Mouse (Mus musculus) neutrophil, adult 5-6 weeks (primary cell): ENCODE measurements around the gene Gamt. TPM values are rescaled to one million over a fixed set of nuclear protein-coding genes. Genes with fewer than 3 reads are reported as not detected.

Source experiments
- ATAC-seq: fragments of 151-379, 151-347 bp; 2 replicates; pipeline ENCODE4 v1.8.0; 2017; ENCODE audit warnings: mild to moderate bottlenecking, moderate TSS enrichment; ENCODE audit not compliant: insufficient number of reproducible peaks, poor library complexity, low FRiP score, severe bottlenecking; ENCODE audit errors: extremely low read depth
- total RNA-seq: library from RNA; stranded (forward); fragments of 200-1000 nt; gene quantifications from 2 replicates; pipeline ENCODE4 v1.2.3, GENCODE M21; 2017

Gamt gene
- total RNA-seq, 1 experiment from 2014 or later, result 0.70 TPM

DNA sequence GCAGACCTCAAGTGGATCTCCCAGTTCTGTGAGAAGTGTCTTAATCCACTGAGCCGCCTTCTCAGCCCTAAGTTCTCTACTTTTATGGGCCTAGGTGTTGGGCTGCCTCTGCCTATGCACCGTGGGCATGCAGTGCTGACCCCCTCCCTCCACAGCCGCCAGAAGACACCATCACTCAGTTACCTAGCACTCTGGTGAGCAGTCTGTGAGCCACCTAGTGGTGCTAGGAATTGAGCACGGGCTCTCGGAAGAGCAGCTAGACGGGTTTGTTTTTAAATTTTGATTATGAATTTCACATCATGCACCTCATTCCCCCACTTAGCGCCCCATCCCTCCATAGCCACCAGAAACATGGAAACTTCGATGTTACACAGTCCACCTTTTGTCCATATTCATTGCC, 27.8 kb upstream of the Gamt start:
- no peak for ATAC-seq

DNA sequence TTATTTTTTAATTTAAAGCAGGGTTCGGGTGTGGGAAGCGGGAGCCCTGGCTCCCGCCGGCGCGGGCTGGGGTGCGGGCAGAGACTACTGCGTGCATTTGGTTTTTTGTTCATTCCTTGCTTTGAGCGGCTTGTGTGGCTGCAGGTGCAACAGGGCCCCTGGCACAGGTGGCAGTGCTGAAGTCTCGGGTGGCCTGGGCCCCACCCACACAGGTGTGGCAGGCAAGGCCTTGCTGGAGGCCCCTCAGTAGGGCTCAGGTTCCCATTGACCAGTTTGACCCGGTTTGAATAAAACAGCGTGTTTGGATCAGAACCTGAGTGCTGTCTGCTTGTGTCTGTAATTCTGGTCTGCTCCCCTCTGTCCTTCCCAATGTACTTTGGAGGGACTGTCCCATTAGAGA, 27.3 kb upstream of the Gamt start:
- ATAC-seq, result no peak

DNA sequence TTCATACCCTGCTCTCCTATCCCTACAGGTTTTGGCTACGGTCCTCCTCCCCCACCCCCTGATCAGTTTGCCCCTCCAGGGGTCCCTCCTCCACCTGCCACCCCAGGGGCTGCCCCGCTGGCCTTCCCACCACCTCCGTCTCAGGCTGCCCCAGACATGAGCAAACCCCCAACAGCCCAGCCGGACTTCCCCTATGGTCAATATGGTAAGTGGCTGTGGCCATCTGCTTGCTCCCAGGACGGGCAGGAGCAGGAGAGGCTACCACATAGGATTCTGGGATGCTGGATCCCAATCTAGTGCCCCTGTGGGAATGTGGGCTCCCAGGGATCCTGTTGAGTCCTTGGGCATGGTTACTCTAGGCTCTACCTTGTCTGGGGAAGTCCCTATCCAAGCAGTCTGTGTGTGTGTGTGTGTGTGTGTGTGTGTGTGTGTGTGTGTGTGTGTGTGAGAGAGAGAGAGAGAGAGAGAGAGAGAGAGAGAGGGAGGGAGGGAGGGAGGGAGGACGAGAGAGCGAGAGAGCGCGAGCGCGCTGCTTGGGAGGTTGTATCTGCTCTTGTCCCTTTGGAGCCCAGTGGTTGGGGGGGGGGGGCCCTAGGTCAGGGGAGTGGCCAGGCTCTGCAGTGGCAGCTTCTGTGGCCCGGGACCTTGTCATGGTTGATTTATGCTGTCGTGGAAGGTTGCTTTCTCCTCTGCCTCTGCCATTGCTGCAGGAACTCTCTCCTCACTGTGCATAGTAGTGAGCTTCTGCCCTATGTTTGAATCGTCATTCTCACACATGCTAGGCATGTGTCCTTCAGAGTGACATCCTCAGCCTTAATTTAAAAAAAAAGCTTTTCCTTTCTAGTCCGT, 24.6 kb upstream of the Gamt start:
- ATAC-seq, result no peak

DNA sequence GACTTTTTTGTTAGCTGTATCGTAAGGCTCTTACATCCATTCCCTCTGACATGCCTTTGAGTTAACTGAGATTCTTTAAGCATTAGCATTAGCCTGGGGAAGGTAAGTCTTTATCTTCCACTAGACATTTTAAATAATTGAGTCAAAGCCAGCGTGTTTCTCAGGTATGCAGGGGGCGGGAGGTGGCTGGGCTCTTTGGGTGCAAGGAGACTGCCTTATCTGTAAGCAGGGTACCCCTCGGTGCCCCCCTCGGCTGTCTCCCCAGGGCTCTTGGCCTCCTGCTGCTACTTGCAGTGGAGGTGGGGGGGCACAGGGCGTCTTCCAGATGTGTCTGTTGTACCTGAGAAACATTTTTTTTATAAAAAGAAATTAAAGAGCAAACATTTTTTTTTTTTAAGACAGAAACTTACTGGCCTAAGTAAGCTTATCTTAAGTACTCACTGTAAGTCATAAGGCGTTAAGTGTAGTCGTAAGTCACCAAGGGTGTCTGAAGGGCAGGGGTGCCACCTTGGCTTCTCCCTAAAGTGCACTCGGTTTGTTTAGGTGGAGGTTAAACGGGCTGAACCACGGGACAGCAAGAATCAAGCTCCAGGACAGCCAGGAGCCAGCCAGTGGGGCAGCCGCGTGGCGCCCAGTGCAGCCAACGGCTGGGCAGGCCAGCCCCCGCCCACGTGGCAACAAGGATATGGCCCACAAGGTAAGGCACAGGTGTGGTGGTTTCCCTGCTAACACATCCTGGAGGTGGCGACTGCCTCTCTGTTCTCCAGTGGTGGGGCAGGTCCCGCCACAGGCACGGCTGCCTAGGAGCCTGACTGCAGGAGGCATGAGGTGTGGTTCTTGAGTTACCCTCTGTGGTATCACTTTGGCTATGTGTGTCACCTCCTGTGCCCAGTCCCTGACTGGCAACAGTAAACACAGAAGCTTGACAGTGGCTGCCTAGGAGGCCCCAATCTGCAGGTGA, 21.9 kb upstream of the Gamt start:
- ATAC-seq, result no peak

DNA sequence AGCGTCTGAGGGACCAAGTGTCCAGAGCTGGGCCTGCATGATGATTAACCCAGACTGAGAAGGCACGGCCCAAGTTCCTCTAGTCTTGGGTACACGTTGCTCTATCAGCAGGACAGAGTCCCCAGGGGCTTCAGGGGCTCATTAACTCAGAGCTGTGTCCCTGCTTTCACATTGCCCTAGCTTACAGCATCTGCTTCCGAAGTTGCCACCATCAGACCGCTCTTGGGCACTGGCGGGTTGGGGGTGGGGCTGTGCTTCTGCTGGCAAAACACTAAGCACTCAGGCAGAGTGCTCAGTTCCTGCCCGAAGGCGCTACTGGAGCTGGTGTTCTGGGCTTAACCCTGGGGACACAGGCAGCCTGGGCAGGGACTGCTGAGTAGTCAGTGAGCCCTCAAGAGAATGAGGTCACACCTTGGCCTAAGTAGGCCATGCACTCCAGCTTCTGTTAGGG, 21.1 kb upstream of the Gamt start:
- no peak for ATAC-seq

DNA sequence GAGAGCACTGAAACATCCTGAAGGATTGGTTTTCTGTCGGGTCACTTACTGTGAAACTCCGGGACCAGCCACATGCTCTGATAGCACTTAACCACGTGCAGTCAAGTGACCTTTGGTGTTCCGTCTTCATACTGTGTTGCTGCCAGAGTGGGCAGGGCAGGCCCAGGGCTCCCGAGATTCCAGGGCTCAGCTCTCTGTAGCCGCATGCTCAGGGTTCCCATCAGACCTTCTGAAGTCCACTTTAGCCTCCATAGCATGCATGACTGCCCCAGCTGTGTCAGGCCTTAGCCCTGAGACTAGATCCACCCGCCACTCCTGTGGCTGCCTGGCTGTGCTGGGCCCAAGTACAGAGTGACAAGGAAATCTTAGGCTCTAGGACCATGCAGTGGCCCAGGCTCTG, 20.5 kb upstream of the Gamt start:
- ATAC-seq, result no peak

DNA sequence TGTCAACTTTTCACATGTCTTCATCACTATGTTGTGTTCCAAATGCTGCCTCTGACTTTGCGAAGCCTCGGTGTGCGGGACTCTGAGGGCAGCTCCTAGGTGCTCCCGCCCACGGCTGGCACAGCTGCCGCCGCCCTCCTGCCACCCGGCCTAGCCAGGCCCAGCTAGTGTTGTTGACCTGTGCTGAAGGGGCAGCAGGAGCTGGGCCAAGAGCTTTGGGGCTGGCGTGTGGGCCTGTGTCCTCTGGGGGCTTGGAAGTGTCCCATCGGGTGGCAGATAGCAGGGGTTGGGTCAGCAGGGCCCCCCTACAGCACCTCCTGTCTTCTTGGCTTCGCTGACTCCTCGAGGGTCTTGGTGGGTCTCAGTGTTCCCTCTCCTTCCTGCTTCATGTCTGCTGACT, 18.5 kb upstream of the Gamt start:
- no peak for ATAC-seq

DNA sequence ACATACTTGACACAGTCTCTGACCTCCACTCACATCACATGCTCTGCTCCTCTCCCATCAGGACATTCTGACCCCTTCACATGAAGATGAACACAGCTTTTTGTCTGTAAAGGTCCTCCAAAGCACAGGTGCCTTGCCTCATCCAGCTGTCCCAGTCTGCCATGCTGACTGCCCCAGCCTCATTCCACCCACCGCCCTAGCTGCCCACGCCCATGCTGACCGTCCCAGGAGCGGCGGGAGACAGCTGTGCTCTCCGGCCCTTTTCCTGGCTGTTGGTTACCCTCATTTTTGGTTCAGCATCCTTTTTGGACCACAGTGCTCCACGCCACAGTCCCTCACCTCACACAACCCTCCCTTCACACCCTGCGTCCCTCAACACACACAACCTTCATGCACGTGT, 17.6 kb upstream of the Gamt start:
- no peak for ATAC-seq

DNA sequence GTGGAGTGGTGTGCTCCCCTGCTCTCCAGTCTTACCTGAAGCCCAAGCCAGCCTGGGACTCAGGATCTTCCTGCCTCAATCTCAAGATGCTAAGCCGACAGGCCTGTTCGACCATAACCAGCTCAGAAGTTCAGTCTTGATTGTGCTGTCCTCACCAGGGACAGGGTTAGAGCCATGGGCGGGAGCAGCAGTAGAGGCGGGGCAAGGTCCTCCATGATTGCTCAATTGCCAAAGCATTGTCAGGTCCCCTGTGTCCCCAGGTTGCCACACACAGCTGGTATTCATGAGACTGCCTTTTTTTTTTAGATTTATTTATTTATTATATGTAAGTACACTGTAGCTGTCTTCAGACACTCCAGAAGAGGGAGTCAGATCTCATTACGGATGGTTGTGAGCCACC, 15.4 kb upstream of the Gamt start:
- no peak for ATAC-seq

DNA sequence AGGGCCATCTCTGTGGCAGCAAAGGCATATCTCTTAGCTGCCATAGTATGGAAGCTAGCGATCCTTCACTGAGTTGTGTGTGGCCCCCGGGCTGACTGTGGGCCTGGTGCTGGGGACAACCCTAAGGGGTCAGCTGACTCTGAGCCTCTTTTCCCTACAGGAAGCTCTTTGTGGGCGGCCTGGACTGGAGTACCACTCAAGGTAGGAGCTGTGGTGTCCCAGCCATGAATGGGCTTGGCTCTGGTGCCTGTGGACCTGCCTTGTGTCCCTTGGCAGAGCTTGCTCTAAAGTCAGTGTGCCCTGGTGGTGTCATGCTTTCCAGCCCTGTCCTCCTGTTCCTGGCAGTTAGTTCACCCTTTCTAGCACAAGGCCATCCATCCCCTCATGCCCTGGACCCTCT, 13.0 kb upstream of the Gamt start:
- no peak for ATAC-seq

DNA sequence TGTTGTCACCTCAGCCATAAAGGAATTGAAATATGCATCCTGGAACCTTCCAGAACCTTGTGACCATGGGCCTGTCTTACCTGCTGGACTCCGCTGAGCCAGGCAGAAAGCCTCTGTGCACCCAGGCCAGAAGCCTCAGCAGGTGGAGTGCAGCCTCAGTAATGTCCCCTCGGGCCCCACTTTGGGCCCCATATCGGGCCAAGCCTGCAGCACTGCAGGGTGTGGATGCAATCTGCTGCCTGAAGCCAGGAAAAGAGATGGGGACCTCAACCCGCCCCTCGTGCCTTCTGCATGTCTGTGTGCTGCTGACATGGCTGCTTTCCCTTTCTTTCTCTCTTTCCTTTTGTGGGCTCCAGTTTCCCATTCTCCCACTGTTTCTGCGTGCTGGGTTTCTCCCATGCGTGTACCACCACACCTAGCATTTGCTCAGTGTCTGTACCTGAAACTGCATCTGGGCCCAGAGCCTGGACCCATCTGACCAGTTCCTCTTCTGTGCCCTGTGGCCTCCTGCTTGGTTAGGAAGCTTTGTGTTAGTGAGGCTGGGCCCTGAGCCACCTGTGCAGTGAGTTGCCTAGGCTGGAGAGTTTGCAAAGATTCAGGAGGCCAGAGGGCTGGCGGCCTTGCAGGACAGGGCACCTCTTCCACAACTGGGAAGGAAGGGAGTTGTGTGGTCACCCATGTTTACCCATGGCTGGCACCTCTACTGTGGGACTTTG, 11.2 kb upstream of the Gamt start:
- ATAC-seq, result no peak

DNA sequence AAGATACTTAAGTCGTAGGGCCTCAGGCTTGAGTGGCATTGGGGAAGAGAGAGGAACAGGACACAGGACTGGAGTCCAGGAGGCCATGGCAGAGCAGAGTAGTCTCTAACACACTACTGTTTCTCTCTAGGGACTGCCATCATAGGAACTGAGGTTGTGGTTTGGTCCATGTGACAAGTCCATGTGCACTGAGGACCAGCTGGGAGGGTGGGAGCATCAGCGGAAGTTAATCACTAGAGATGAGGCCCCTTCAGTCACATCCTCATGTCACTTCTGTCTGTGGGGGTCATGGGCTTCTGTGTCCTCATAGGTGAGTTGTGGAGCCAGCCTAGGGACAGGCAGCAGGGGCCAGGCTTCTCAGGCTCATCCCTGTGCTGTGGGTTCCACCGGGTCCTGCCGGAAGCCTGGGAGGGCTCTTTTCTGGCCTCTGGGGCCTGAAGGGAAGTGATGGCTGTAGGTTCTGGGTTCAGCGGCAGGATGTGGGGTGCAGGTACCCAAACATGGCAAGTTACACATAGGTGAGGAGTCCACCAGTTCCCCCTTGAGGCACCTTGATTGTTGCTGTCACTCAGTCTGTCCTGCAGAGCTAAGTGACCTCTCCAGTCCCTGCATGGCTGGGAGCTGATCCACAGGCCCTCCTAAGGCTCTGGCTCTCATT, 10.5 kb upstream of the Gamt start:
- ATAC-seq, result 0 out of 2 replicates have a peak, but pooled peaks have one; percentile 10

DNA sequence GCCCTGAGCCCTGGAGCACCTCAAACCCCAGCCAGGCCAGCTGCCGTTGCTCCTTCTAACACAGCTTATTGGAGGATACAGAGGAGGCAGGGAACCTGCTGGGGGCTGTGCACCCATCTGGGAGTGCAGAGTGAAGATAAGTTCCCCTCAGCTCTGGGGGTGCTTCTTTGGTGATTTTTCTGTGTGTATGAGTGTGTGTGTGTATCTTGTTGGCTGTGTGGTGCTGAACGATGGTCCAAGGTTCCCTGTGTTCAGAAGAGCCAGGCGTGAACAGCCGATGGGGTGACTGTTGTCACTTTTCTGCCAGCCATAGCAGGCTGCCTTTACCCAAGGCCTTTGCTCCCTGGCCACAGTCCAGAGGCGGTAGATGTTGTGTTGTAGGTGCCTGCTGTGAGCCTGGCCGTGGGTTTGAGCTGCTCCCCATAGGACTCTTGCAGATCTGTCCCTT, 9.9 kb upstream of the Gamt start:
- ATAC-seq, result no peak

DNA sequence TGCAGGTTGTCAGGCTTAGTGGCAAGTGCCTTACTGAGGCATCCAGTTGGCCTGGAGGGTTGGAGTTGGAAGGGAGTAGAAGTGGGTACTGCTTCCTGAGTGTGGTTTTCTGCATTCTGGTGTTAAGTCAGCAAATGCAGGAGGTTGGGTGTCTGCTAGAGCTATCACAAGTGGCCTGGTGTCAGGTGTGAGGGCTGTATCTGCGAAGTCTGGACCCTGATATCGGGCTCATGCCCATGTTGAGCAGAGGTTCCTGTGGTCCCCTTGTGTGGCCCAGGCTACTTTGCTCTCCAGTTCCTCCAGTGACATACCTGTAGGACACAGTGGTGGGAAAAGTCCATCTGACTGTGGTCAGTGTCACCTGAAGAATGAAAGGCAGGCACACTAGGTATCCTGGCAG, 9.3 kb upstream of the Gamt start:
- no peak for ATAC-seq

DNA sequence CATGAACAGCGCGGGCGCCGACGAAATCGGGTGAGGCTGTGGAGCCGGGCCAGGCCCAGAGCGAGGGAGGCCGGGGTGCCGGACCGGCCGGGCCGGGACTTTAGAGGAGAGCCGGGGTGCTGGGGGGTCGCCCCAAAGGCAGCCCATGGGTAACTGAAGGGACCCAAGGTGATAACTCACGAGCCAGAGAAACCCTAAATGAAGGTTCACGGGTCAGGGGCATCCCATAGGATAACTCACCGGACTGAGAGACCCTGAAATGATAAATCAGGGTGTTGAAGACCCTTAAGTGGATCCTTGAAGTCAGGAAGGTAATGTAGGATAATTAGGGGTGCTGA, 4.3 kb upstream of the Gamt start:
- ATAC-seq, result no peak

DNA sequence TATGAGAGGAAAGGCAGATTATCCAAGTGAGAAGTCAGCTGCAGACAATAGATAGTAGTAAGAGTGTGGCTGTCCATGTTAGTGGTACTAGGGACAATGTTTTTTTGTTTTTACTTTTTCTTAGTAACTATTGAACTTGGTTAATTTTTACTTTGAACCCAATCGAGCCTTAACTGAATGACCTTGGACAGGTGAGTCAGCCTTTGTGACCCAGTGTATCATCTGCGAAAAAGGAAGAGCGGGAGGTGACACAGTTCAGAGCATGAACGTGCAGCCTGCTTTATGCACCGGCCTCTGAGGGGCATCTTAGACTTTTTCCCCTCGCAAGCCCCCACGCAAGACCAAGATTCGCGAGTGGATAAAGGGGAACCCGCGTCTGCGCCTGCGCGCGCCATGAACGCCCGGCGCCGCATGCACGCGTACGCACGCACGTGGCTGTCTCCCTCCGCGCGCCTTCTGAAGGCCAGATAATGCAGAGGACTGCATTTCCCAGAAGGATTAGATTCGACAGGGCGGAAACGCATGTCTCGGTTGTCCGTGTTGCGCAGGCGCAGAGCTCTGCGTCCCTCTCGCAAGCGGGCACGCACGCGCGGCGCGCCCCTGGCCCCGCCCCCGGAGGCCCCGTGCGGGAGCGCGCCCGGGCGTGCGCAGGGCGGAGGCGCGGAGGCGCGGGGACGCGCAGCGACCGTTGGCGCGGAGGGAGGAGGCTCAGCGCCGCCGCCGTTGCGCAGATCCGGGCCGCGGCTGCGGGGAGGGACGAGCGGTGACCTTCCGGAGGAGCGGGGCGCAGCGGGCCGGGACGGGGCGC, 3.7 kb upstream of the Gamt start:
- peak; percentile 84 for ATAC-seq

DNA sequence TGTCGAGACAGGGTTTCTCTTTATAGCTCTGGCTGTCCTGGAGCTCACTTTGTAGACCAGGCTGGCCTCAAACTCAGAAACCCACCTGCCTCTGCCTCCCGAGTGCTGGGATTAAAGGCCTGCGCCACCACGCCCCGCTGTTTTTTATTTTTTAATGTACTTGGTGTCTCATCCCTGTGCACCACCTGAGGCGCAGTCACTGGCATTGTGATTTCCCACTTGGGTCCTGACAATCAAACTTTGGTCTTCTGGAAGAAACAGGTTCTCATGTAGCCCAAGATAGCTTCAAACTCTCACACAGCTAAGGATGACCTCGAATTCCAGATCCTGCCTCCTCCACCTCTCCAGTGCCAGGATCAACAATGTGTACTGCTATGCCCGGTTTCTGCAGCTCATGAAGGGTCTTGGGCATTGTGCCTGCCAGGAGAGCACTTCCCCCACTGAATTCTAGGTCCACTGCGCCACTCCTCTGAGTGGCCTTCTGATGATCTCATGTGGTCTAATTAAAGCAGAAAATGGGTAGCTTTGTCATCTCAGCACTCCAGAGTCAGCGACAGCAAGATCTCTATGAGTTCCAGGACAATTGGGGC, 2.1 kb upstream of the Gamt start:
- ATAC-seq, result no peak

DNA sequence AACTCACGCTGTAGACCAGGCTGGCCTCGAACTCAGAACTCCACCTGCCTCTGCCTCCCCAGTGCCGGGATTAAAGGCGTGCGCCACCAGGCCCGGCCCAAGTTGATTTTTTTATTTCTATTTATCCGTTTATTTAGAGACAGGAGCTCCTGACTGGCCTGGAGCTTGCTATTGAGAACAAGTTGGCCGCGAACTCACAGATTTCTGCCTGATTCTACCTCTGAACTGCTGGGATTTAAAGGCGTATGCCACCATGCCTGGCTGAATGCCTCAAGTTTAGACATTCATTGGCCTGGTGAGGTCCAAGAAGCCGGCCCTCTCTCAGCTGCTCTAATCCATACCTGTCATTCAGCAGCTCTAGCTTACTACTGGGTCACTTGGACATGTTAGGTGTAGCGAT, 1.4 kb upstream of the Gamt start:
- ATAC-seq, result no peak
